Mouse (Mus musculus) liver, embryonic 16.5 days (tissue): ENCODE results near the gene Fsip1. TPM values are rescaled to one million over a fixed set of nuclear protein-coding genes. Genes with fewer than 3 reads are reported as not detected.

Experiments
- ATAC-seq: fragments of 200-750 bp; cut with Nextera tagmentation; 2 replicates; pipeline ENCODE4 v1.8.0; 2017; ENCODE audit warnings: low read depth, mild to moderate bottlenecking, moderate number of reproducible peaks, moderate library complexity
- H3K27ac ChIP-seq: fragments of 300-500 bp; sonication (generic); 2 replicates; pipeline ENCODE4 v1.5.1; 2014; ENCODE audit warnings: mild to moderate bottlenecking, low read length
- H3K27me3 ChIP-seq: fragments of 300-500 bp; sonication (generic); 2 replicates; pipeline ENCODE4 v1.6.1; 2014; ENCODE audit warnings: low read depth, low read length, mixed read lengths; ENCODE audit not compliant: control insufficient read depth, insufficient read depth
- H3K36me3 ChIP-seq: fragments of 300-500 bp; sonication (generic); 2 replicates; pipeline ENCODE4 v1.6.1; 2014; ENCODE audit warnings: mild to moderate bottlenecking; ENCODE audit not compliant: control insufficient read depth, insufficient read depth
- H3K4me1 ChIP-seq: fragments of 300-500 bp; sonication (generic); 2 replicates; pipeline ENCODE4 v1.6.1; 2014; ENCODE audit warnings: low read depth, low read length, mixed read lengths; ENCODE audit not compliant: control insufficient read depth
- H3K4me2 ChIP-seq: fragments of 300-500 bp; sonication (generic); 2 replicates; pipeline ENCODE4 v1.6.1; 2014; ENCODE audit warnings: low read depth, low read length, mixed read lengths
- H3K4me3 ChIP-seq: fragments of 300-500 bp; sonication (generic); 2 replicates; pipeline ENCODE4 v1.5.1; 2014; ENCODE audit warnings: low read depth, mild to moderate bottlenecking, low read length
- H3K9ac ChIP-seq: fragments of 300-500 bp; sonication (generic); 2 replicates; pipeline ENCODE4 v1.6.1; 2014; ENCODE audit warnings: low read depth, low read length
- H3K9me3 ChIP-seq: fragments of 300-500 bp; sonication (generic); replicated peaks from 2 replicates; pipeline ENCODE4 v1.6.1; 2016; ENCODE audit warnings: low read length; ENCODE audit not compliant: control insufficient read depth
- WGBS: fragments of 180-500 bp; shearing (Covaris S2); extraction: QIAGEN DNeasy Blood & Tissue Kit; methylation state at CpG from one replicate; pipeline ENCODE4 v1.1.7; 2014; ENCODE audit not compliant: insufficient replicate concordance; 5-methylcytosine and 5-hydroxymethylcytosine counted together
- polyA plus RNA-seq: library from polyadenylated mRNA; unstranded; fragments of >200 nt; fragmentation: Nextera tagmentation; extraction: Ambion mirVana; gene quantifications from 2 replicates; pipeline ENCODE4 v1.2.1, GENCODE M21; 2015

Fsip1 gene
- polyA plus RNA-seq, 1 experiment from 2014 or later: 0.08 TPM

- no peak for ATAC-seq
- H3K4me3 ChIP-seq: no peak overlapping the region
- H3K36me3 ChIP-seq: no peaks in the 10 kb centered on the region
- WGBS: 72% methylated on average over 10 of the region's 10 CpGs
- no peak overlapping the region for H3K4me2 ChIP-seq
- H3K4me1 ChIP-seq: no peaks in the 10 kb centered on the region
- H3K9me3 ChIP-seq: no peaks in the 10 kb centered on the region
- no peak overlapping the region for H3K27ac ChIP-seq
- no peaks in the 10 kb centered on the region for H3K27me3 ChIP-seq
- no peak overlapping the region for H3K9ac ChIP-seq
Observed at GRCm38 (mm10) chr2:118174558-118175383, 82.0 kb downstream of the Fsip1 start.

GRCm38 (mm10) chr2:118168225-118168624, 88.5 kb downstream of the Fsip1 start:
- H3K4me2 ChIP-seq: no peak overlapping the region
- no peaks in the 10 kb centered on the region for H3K36me3 ChIP-seq
- no peak for ATAC-seq
- H3K27ac ChIP-seq: no peak overlapping the region
- 39% methylated on average over 1 of the region's 1 CpGs for WGBS
- no peaks in the 10 kb centered on the region for H3K27me3 ChIP-seq
- no peaks in the 10 kb centered on the region for H3K4me1 ChIP-seq
- H3K9ac ChIP-seq: no peak overlapping the region
- no peaks in the 10 kb centered on the region for H3K9me3 ChIP-seq
- no peak overlapping the region for H3K4me3 ChIP-seq

GRCm38 (mm10) chr2:118167731-118168130, 89.0 kb downstream of the Fsip1 start:
- no peak for ATAC-seq
- Histone ChIP-seq H3K27me3 (no peaks in the 10 kb centered on the region), H3K4me3 (no peak overlapping the region), H3K4me2 (no peak overlapping the region), H3K9ac (no peak overlapping the region), H3K9me3 (no peaks in the 10 kb centered on the region), H3K27ac (no peak overlapping the region), H3K4me1 (no peaks in the 10 kb centered on the region), H3K36me3 (no peaks in the 10 kb centered on the region)
- 56% methylated on average over 4 of the region's 4 CpGs for WGBS

GRCm38 (mm10) chr2:118165691-118166090, 91.1 kb downstream of the Fsip1 start:
- no peak overlapping the region for H3K4me3 ChIP-seq
- no peaks in the 10 kb centered on the region for H3K9me3 ChIP-seq
- ATAC-seq: no peak
- no peak overlapping the region for H3K4me2 ChIP-seq
- no peaks in the 10 kb centered on the region for H3K27me3 ChIP-seq
- H3K4me1 ChIP-seq: no peaks in the 10 kb centered on the region
- no peak overlapping the region for H3K27ac ChIP-seq
- WGBS: 55% methylated on average over 2 of the region's 2 CpGs
- H3K9ac ChIP-seq: no peak overlapping the region
- no peaks in the 10 kb centered on the region for H3K36me3 ChIP-seq

GRCm38 (mm10) chr2:118164137-118164536, 92.6 kb downstream of the Fsip1 start:
- Histone ChIP-seq H3K4me2 (no peak overlapping the region), H3K27me3 (no peaks in the 10 kb centered on the region), H3K27ac (no peak overlapping the region), H3K9me3 (no peaks in the 10 kb centered on the region), H3K9ac (no peak overlapping the region), H3K4me3 (no peak overlapping the region), H3K4me1 (no peaks in the 10 kb centered on the region), H3K36me3 (no peaks in the 10 kb centered on the region)
- 69% methylated on average over 6 of the region's 6 CpGs for whole genome bisulfite sequencing
- ATAC-seq: no peak

- ATAC-seq: no peak
- no peaks in the 10 kb centered on the region for H3K9me3 ChIP-seq
- no peaks in the 10 kb centered on the region for H3K4me1 ChIP-seq
- H3K4me2 ChIP-seq: no peak overlapping the region
- WGBS: 60% methylated on average over 5 of the region's 5 CpGs
- H3K9ac ChIP-seq: no peak overlapping the region
- H3K27me3 ChIP-seq: no peaks in the 10 kb centered on the region
- H3K27ac ChIP-seq: no peak overlapping the region
- H3K4me3 ChIP-seq: no peak overlapping the region
- no peaks in the 10 kb centered on the region for H3K36me3 ChIP-seq
Observed at GRCm38 (mm10) chr2:118162486-118162885, 94.3 kb downstream of the Fsip1 start.

- Histone ChIP-seq H3K4me3 (no peak overlapping the region), H3K4me1 (no peaks in the 10 kb centered on the region), H3K36me3 (no peaks in the 10 kb centered on the region), H3K4me2 (no peak overlapping the region), H3K9me3 (no peaks in the 10 kb centered on the region), H3K27ac (no peak overlapping the region), H3K9ac (no peak overlapping the region), H3K27me3 (no peaks in the 10 kb centered on the region)
- 72% methylated on average over 2 of the region's 2 CpGs for WGBS
- no peak for ATAC-seq
Observed at GRCm38 (mm10) chr2:118160991-118161390, 95.8 kb downstream of the Fsip1 start.

GRCm38 (mm10) chr2:118160547-118160946, 96.2 kb downstream of the Fsip1 start:
- no peaks in the 10 kb centered on the region for H3K9me3 ChIP-seq
- no peak overlapping the region for H3K4me2 ChIP-seq
- no peak overlapping the region for H3K9ac ChIP-seq
- H3K36me3 ChIP-seq: no peaks in the 10 kb centered on the region
- H3K27me3 ChIP-seq: no peaks in the 10 kb centered on the region
- no peaks in the 10 kb centered on the region for H3K4me1 ChIP-seq
- ATAC-seq: no peak
- H3K4me3 ChIP-seq: no peak overlapping the region
- WGBS: 52% methylated on average over 6 of the region's 6 CpGs
- no peak overlapping the region for H3K27ac ChIP-seq

GRCm38 (mm10) chr2:118159126-118159525, 97.6 kb downstream of the Fsip1 start:
- Histone ChIP-seq H3K27ac (no peak overlapping the region), H3K27me3 (no peaks in the 10 kb centered on the region), H3K9me3 (no peaks in the 10 kb centered on the region), H3K4me2 (no peak overlapping the region), H3K4me3 (no peak overlapping the region), H3K4me1 (no peaks in the 10 kb centered on the region), H3K36me3 (no peaks in the 10 kb centered on the region), H3K9ac (no peak overlapping the region)
- 64% methylated on average over 6 of the region's 6 CpGs for WGBS
- no peak for ATAC-seq
